Mouse (Mus musculus): ENCODE measurements around the gene Gm42715. TPM values are rescaled to one million over a fixed set of nuclear protein-coding genes. Genes with fewer than 3 reads are reported as not detected.
"Not testable (repeated sequence)": the region's sequence is repeated elsewhere in the genome, so short reads cannot be mapped to it uniquely, and the experiment has no call there.

Gm42715 gene
- polyA plus RNA-seq, 2 experiments from 2014 or later = 19.2 to 20.0 TPM

GRCm38 (mm10) chr7:127498407-127498806 is 21.0 kb upstream of the Gm42715 start:
- ATAC-seq = no peak

- ATAC-seq = no peak
Measured at GRCm38 (mm10) chr7:127508291-127508690, 11.1 kb upstream of the Gm42715 start.

- not testable (repeated sequence) for ATAC-seq
Measured at GRCm38 (mm10) chr7:127509830-127510229, 9.6 kb upstream of the Gm42715 start.

GRCm38 (mm10) chr7:127511241-127511640 is 8.1 kb upstream of the Gm42715 start:
- ATAC-seq = no peak

GRCm38 (mm10) chr7:127511808-127512230 is 7.6 kb upstream of the Gm42715 start, which contains the start of gene Srcap:
Gene Srcap, plus strand, starts transcription at chr7:127511983.
- peak; percentile 95 for ATAC-seq

GRCm38 (mm10) chr7:127512231-127513015 is 7.0 kb upstream of the Gm42715 start:
- peak; percentile 56 for ATAC-seq

- no peak for ATAC-seq
Measured at GRCm38 (mm10) chr7:127513016-127513390, 6.4 kb upstream of the Gm42715 start.

GRCm38 (mm10) chr7:127513781-127514180 is 5.6 kb upstream of the Gm42715 start:
- ATAC-seq = no peak

- ATAC-seq = no peak
Measured at GRCm38 (mm10) chr7:127515846-127516245, 3.5 kb upstream of the Gm42715 start.

GRCm38 (mm10) chr7:127516344-127516743 is 3.0 kb upstream of the Gm42715 start:
- no peak for ATAC-seq

- no peak for ATAC-seq
Measured at GRCm38 (mm10) chr7:127541671-127542070, 22.3 kb downstream of the Gm42715 start.

- no peak for ATAC-seq
Measured at GRCm38 (mm10) chr7:127549116-127549835, 29.9 kb downstream of the Gm42715 start.

GRCm38 (mm10) chr7:127551558-127551957 is 32.2 kb downstream of the Gm42715 start:
- no peak for ATAC-seq

GRCm38 (mm10) chr7:127560580-127560979 is 41.2 kb downstream of the Gm42715 start:
- no peak for ATAC-seq

- ATAC-seq = no peak
Measured at GRCm38 (mm10) chr7:127561340-127561858, 42.0 kb downstream of the Gm42715 start, which contains the start of gene Tmem265. Gene Tmem265, plus strand, starts transcription at chr7:127561390.

GRCm38 (mm10) chr7:127564381-127565150 is 45.2 kb downstream of the Gm42715 start:
- ATAC-seq = no peak

- peak; percentile 99 for ATAC-seq
Measured at GRCm38 (mm10) chr7:127572895-127573471, 53.6 kb downstream of the Gm42715 start, which contains the start of gene Phkg2. Gene Phkg2, plus strand, starts transcription at chr7:127573340.

GRCm38 (mm10) chr7:127573503-127574008 is 54.2 kb downstream of the Gm42715 start:
- ATAC-seq = no peak

GRCm38 (mm10) chr7:127574115-127574514 is 54.7 kb downstream of the Gm42715 start:
- no peak for ATAC-seq

- no peak for ATAC-seq
Measured at GRCm38 (mm10) chr7:127583260-127583659, 63.9 kb downstream of the Gm42715 start.

GRCm38 (mm10) chr7:127585031-127585430 is 65.6 kb downstream of the Gm42715 start:
- ATAC-seq = no peak

GRCm38 (mm10) chr7:127586149-127586548 is 66.8 kb downstream of the Gm42715 start:
- ATAC-seq = no peak

All from activated CD4-positive, CD25-positive, alpha-beta regulatory T cell, adult 4 months (primary cell).